Mouse (Mus musculus) kidney, adult 2 months (tissue): Measurements from ENCODE around the gene Akt1s1. TPM values are rescaled to one million over a fixed set of nuclear protein-coding genes. Genes with fewer than 3 reads are reported as not detected.
"Not testable (repeated sequence)": the region's sequence is repeated elsewhere in the genome, so short reads cannot be mapped to it uniquely, and the experiment has no call there.

ENCODE experiments used
- DNase-seq: peaks from one replicate; pipeline ENCODE4 v3.0.0; 2021
- H3K27ac ChIP-seq: fragments of 200-500 bp; 2 replicates; pipeline ENCODE4 v1.5.1; 2012; ENCODE audit warnings: low read depth, low read length, control low read depth, inconsistent platforms; ENCODE audit not compliant: insufficient read depth
- H3K27me3 ChIP-seq: fragments of 200-500 bp; replicated peaks from 2 replicates; pipeline ENCODE4 v1.6.1; 2012; ENCODE audit warnings: mild to moderate bottlenecking, moderate library complexity, low read length, inconsistent platforms; ENCODE audit not compliant: control insufficient read depth, insufficient read depth
- H3K36me3 ChIP-seq: fragments of 200-500 bp; 2 replicates; pipeline ENCODE4 v1.6.1; 2012; ENCODE audit warnings: mild to moderate bottlenecking, moderate library complexity, low read length, inconsistent platforms; ENCODE audit not compliant: control insufficient read depth, insufficient read depth
- H3K4me1 ChIP-seq: fragments of 200-500 bp; 2 replicates; pipeline ENCODE4 v1.6.1; 2011; ENCODE audit warnings: low read length; ENCODE audit not compliant: control insufficient read depth, insufficient read depth
- H3K4me3 ChIP-seq: fragments of 200-500 bp; 2 replicates; pipeline ENCODE4 v1.5.1; 2011; ENCODE audit warnings: mild to moderate bottlenecking, low read depth, low read length, control low read depth; ENCODE audit not compliant: insufficient read depth
- CTCF ChIP-seq: fragments of 200-500 bp; conservative IDR thresholded peaks from 2 replicates; pipeline ENCODE4 v1.5.1; 2011; ENCODE audit warnings: low read depth, mild to moderate bottlenecking, control low read depth, low read length, moderate library complexity, mixed read lengths; ENCODE audit not compliant: insufficient read depth, insufficient read length
- POLR2A ChIP-seq: fragments of 200-500 bp; IDR thresholded peaks from one replicate; pipeline ENCODE4 v1.6.1; 2011; ENCODE audit warnings: low read depth, low read length, control low read depth
- WGBS: fragments of 180-500 bp; shearing (Covaris S2); methylation state at CpG from one replicate; pipeline ENCODE4 v1.1.7; 2018; 5-methylcytosine and 5-hydroxymethylcytosine counted together
- polyA plus RNA-seq: library from polyadenylated mRNA; depleted of rRNA; stranded (reverse); fragments of >200 nt; gene quantifications from 2 replicates; pipeline ENCODE4 v1.2.3, GENCODE M21; 2012

The Akt1s1 gene
- polyA plus RNA-seq, 1 experiment: 90.6 TPM

- no peaks in the 10 kb centered on the region for H3K27me3 ChIP-seq
- no peak for DNase-seq
- no peak for TF ChIP-seq POLR2A
- TF ChIP-seq CTCF: no peak
- H3K36me3 ChIP-seq: no peaks in the 10 kb centered on the region
- no peak overlapping the region for H3K27ac ChIP-seq
- H3K4me1 ChIP-seq: peaks cover 21% of the 10 kb centered on the region
- H3K4me3 ChIP-seq: no peak overlapping the region
- 81% methylated on average over 6 of the region's 6 CpGs for WGBS
These were observed 21.8 kb downstream of the Akt1s1 start for GRCm38 (mm10) chr7:44870614-44871013.

GRCm38 (mm10) chr7:44871181-44871580 is 22.4 kb downstream of the Akt1s1 start:
- Histone ChIP-seq H3K4me3 (no peak overlapping the region), H3K36me3 (no peaks in the 10 kb centered on the region), H3K4me1 (peaks cover 18% of the 10 kb centered on the region), H3K27ac (no peak overlapping the region), H3K27me3 (no peaks in the 10 kb centered on the region)
- TF ChIP-seq CTCF (no peak), POLR2A (no peak)
- WGBS: 83% methylated on average over 1 of the region's 1 CpGs
- no peak for DNase-seq

DNA sequence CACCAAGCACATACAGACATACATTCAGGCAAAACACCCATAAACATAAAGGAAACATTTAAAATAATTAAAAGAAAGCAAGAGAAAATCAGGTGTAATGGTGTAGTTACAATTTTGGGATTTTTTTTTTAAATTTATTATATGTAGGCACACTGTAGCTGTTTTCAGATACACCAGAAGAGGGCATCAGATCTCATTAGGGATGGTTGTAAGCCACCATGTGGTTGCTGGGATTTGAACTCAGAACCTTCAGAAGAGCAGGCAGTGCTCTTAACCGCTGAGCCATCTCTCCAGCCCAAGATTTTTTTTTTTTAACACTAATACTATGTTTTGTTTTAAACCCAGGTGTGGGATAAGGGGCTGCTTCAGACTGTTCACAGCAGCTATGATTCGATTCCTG is 23.0 kb downstream of the Akt1s1 start:
- peaks cover 14% of the 10 kb centered on the region; the same call in 1 of the 2 replicates for H3K4me1 ChIP-seq
- H3K4me3 ChIP-seq, H3K27ac ChIP-seq, DNase-seq, H3K27me3 ChIP-seq, H3K36me3 ChIP-seq: not testable (repeated sequence)
- 89% methylated on average over 2 of the region's 2 CpGs for WGBS

- TF ChIP-seq CTCF (no peak), POLR2A (no peak)
- Histone ChIP-seq H3K4me1 (no peaks in the 10 kb centered on the region), H3K4me3 (no peak overlapping the region), H3K27me3 (no peaks in the 10 kb centered on the region), H3K27ac (no peak overlapping the region), H3K36me3 (no peaks in the 10 kb centered on the region; the same call in 1 of the 2 replicates)
- DNase-seq: no peak
- WGBS: 82% methylated on average over 14 of the region's 14 CpGs
These were observed 29.0 kb downstream of the Akt1s1 start for GRCm38 (mm10) chr7:44877833-44878232.

GRCm38 (mm10) chr7:44883036-44883435 is 34.2 kb downstream of the Akt1s1 start:
- no peak overlapping the region for H3K4me3 ChIP-seq
- TF ChIP-seq POLR2A (no peak), CTCF (no peak)
- H3K4me1 ChIP-seq: no peaks in the 10 kb centered on the region
- no peaks in the 10 kb centered on the region for H3K27me3 ChIP-seq
- H3K36me3 ChIP-seq: peaks cover 2% of the 10 kb centered on the region; the same call in 1 of the 2 replicates
- no peak for DNase-seq
- H3K27ac ChIP-seq: no peak overlapping the region
- 90% methylated on average over 3 of the region's 3 CpGs for WGBS

DNA sequence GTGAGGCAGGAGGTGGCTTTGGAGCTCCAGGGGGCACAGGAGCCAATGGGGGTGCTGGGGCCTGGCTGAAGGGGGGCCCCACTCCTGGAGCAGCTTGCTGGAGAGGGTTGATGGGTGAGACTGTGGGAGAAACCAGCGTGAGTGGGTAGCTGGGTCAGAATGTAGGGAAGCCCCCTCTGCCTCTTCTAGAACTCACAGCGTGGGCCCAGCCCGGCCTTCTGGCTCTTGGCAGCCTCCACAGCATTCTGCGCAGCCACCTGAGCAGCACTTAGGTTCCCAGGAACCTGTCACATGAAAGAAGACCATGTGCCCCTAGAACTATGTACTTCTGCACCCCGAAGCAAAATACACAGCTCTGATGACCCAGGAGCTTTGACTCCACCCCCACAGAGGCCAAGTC is 35.8 kb downstream of the Akt1s1 start:
- no peak overlapping the region for H3K4me3 ChIP-seq
- TF ChIP-seq CTCF: no peak
- no peak for TF ChIP-seq POLR2A
- no peaks in the 10 kb centered on the region for H3K27me3 ChIP-seq
- H3K36me3 ChIP-seq: peaks cover 2% of the 10 kb centered on the region; the same call in 1 of the 2 replicates
- no peak for DNase-seq
- H3K4me1 ChIP-seq: no peaks in the 10 kb centered on the region
- H3K27ac ChIP-seq: no peak overlapping the region
- 94% methylated on average over 5 of the region's 5 CpGs for WGBS

- Histone ChIP-seq H3K36me3 (peaks cover 2% of the 10 kb centered on the region; the same call in 1 of the 2 replicates), H3K4me3 (no peak overlapping the region), H3K27me3 (no peaks in the 10 kb centered on the region), H3K27ac (no peak overlapping the region), H3K4me1 (peaks cover 9% of the 10 kb centered on the region)
- no peak for DNase-seq
- WGBS: 84% methylated on average over 7 of the region's 7 CpGs
- TF ChIP-seq POLR2A: no peak
- TF ChIP-seq CTCF: no peak
These were observed 38.2 kb downstream of the Akt1s1 start for GRCm38 (mm10) chr7:44886964-44887363.
